Mouse (Mus musculus): ENCODE measurements around the gene Olfr1369-ps1. TPM values are rescaled to one million over a fixed set of nuclear protein-coding genes. Genes with fewer than 3 reads are reported as not detected.

The Olfr1369-ps1 gene
- total and polyA plus RNA-seq, 3 experiments, result 0.13 TPM; not detected in 2

GRCm38 (mm10) chr13:21166936-21167909 is 55.9 kb downstream of the Olfr1369-ps1 start (continued):
- peak; percentile 72 for TF ChIP-seq USF1 (IDR thresholded peaks at IDR 0.05; ENCODE audit: low read depth, low read length)
- peak; percentile 76; the same call in 1 of the 2 replicates for TF ChIP-seq KAT2A (IDR thresholded peaks at IDR 0.05; ENCODE audit: insufficient replicate concordance, low read length)
- no peak for TF ChIP-seq POLR2A (IDR thresholded peaks at IDR 0.05; ENCODE audit: low read depth, low read length)
- no peak for TF ChIP-seq PAX5 (IDR thresholded peaks at IDR 0.05; ENCODE audit: low read length)
- peak; percentile 99 for TF ChIP-seq TBP (conservative IDR thresholded peaks at IDR 0.05; ENCODE audit: low read depth, low read length)
- no peak for TF ChIP-seq ZNF384 (IDR thresholded peaks at IDR 0.05; ENCODE audit: low read depth, low read length)
- no peak; the same call in 1 of the 2 replicates for TF ChIP-seq HCFC1 (IDR thresholded peaks at IDR 0.05; ENCODE audit: low read depth, low read length)
- TF ChIP-seq ELF1 (IDR thresholded peaks at IDR 0.05; ENCODE audit: low read depth, low read length), result peak; percentile 89
- TF ChIP-seq ZKSCAN1 (IDR thresholded peaks at IDR 0.05; ENCODE audit: borderline replicate concordance, low read depth, low read length), result no peak
- TF ChIP-seq ZC3H11A (IDR thresholded peaks at IDR 0.05; ENCODE audit: low read depth, low read length), result no peak
- TF ChIP-seq CHD1 (IDR thresholded peaks at IDR 0.05; ENCODE audit: low read depth, low read length), result peak; percentile 87; the same call in 1 of the 2 replicates
- no peak for TF ChIP-seq RCOR1 (conservative IDR thresholded peaks at IDR 0.05; ENCODE audit: low read depth, low read length)
- no peak for TF ChIP-seq POLR2AphosphoS2 (IDR thresholded peaks at IDR 0.05; ENCODE audit: low read depth, low read length)
- peak; percentile 84; the same call in 1 of the 2 replicates for TF ChIP-seq MAZ (IDR thresholded peaks at IDR 0.05; ENCODE audit: low read depth, low read length)
- no peak for TF ChIP-seq RAD21 (IDR thresholded peaks at IDR 0.05; ENCODE audit: low read depth, low read length)
- no peak for TF ChIP-seq JUN (IDR thresholded peaks at IDR 0.05; ENCODE audit: insufficient read depth, low read depth, low read length)
- peak; percentile 29; the same call in 1 of the 2 replicates for TF ChIP-seq USF2 (conservative IDR thresholded peaks at IDR 0.05; ENCODE audit: low read depth, low read length)
- no peak for TF ChIP-seq TCF12 (IDR thresholded peaks at IDR 0.05; ENCODE audit: low read depth, low read length)
- TF ChIP-seq JUND (conservative IDR thresholded peaks at IDR 0.05; ENCODE audit: low read depth, low read length), result peak; percentile 29; the same call in 1 of the 2 replicates

- no peaks in the 10 kb centered on the region for H3K9me3 ChIP-seq (replicated peaks; ENCODE audit: low read length)
- dilution Hi-C loops (cut with MboI; ENCODE audit: extremely low pct_ligation_motif_present, extremely low pct_unique_long_range_greater_than_20kb, low sequenced_read_pairs), result no loop called here
- no peak overlapping the region for H3K27ac ChIP-seq (ENCODE audit: insufficient read depth, low read depth)
Observed at GRCm38 (mm10) chr13:21167910-21168300, 56.6 kb downstream of the Olfr1369-ps1 start.

More at GRCm38 (mm10) chr13:21167910-21168300, 56.6 kb downstream of the Olfr1369-ps1 start:
- Histone ChIP-seq H3K9ac (ENCODE audit: insufficient read depth, low read depth) (peak overlapping the region; percentile 73), H3K79me2 (replicated peaks; ENCODE audit: control insufficient read depth, extremely low read depth, insufficient read depth, poor library complexity, severe bottlenecking) (no peaks in the 10 kb centered on the region), H3K27me3 (replicated peaks) (peaks cover 16% of the 10 kb centered on the region), H3K4me1 (ENCODE audit: control insufficient read depth in 1 of 2, insufficient read depth in 2 of 2) (peaks cover 6 to 11% of the 10 kb centered on the region in 2 experiments; a peak in 3 of 4 replicates), H3K4me3 (replicated peaks in 1 of 3; ENCODE audit: low read depth in 2 of 3, low read length in 2 of 3, poor library complexity in 1 of 3) (peak overlapping the region; percentile 60 to 81 (median 64)), H3K36me3 (replicated peaks in 1 of 2; ENCODE audit: control insufficient read depth in 1 of 2, insufficient read depth in 1 of 2, low read length in 1 of 2) (no peaks in the 10 kb centered on the region), H3K4me2 (ENCODE audit: insufficient read depth, low read depth, poor library complexity, severe bottlenecking) (peak overlapping the region; percentile 85)
- peak; percentile 68 for DNase-seq (ENCODE audit: extremely low read depth)
- in situ Hi-C loops (cut with MboI; ENCODE audit: low pct_ligation_motif_present, low pct_unique_long_range_greater_than_20kb, low sequenced_read_pairs), result loop anchor here (25.0 kb wide), 3 partner anchors 231 to 1056 kb away; no protein-coding TSS in a partner anchor
- TF ChIP-seq SMC3 (IDR thresholded peaks at IDR 0.05; ENCODE audit: low read depth, low read length) (no peak), TBP (conservative IDR thresholded peaks at IDR 0.05; ENCODE audit: low read depth, low read length) (peak; percentile 99), ZMIZ1 (IDR thresholded peaks at IDR 0.05; ENCODE audit: low read depth, low read length) (no peak), ZNF384 (IDR thresholded peaks at IDR 0.05; ENCODE audit: low read depth, low read length) (peak; percentile 95), CHD2 (IDR thresholded peaks at IDR 0.05; ENCODE audit: low read length) (no peak), SIN3A (IDR thresholded peaks at IDR 0.05; ENCODE audit: low read length) (no peak; the same call in 1 of the 2 replicates), NRF1 (IDR thresholded peaks at IDR 0.05; ENCODE audit: low read depth, low read length) (peak; percentile 44; the same call in 1 of the 2 replicates), GABPA (IDR thresholded peaks at IDR 0.05; ENCODE audit: insufficient replicate concordance, low read depth, low read length) (no peak), POLR2A (IDR thresholded peaks at IDR 0.05; ENCODE audit: low read depth, low read length) (no peak), IRF4 (IDR thresholded peaks at IDR 0.05; ENCODE audit: low read depth, low read length) (no peak), MYC (IDR thresholded peaks at IDR 0.05; ENCODE audit: low read depth, low read length) (no peak), JUND (conservative IDR thresholded peaks at IDR 0.05; ENCODE audit: low read depth, low read length) (0 out of 2 replicates have a peak, but pooled peaks have one; percentile 7), ZC3H11A (IDR thresholded peaks at IDR 0.05; ENCODE audit: low read depth, low read length) (no peak), USF1 (IDR thresholded peaks at IDR 0.05; ENCODE audit: low read depth, low read length) (no peak), ELF1 (IDR thresholded peaks at IDR 0.05; ENCODE audit: low read depth, low read length) (peak; percentile 94), ETS1 (conservative IDR thresholded peaks at IDR 0.05; ENCODE audit: low read depth, low read length) (no peak), MAFK (IDR thresholded peaks at IDR 0.05; ENCODE audit: insufficient replicate concordance, low read length) (peak; percentile 94), PAX5 (IDR thresholded peaks at IDR 0.05; ENCODE audit: low read length) (no peak), JUN (IDR thresholded peaks at IDR 0.05; ENCODE audit: insufficient read depth, low read depth, low read length) (no peak)
